Mouse (Mus musculus) liver, adult 2 months (tissue): ENCODE measurements around the gene Lrfn3.

Experiments
- CTCF ChIP-seq: fragments of 200-500 bp; IDR thresholded peaks from 2 replicates; pipeline ENCODE4 v1.5.1; 2011; ENCODE audit warnings: low read depth, low read length, control low read depth
- POLR2A ChIP-seq: fragments of 200-500 bp; IDR thresholded peaks from 2 replicates; pipeline ENCODE4 v1.6.1; 2011; ENCODE audit warnings: low read length, control low read depth; ENCODE audit not compliant: insufficient read depth; ENCODE audit errors: extremely low read depth

DNA sequence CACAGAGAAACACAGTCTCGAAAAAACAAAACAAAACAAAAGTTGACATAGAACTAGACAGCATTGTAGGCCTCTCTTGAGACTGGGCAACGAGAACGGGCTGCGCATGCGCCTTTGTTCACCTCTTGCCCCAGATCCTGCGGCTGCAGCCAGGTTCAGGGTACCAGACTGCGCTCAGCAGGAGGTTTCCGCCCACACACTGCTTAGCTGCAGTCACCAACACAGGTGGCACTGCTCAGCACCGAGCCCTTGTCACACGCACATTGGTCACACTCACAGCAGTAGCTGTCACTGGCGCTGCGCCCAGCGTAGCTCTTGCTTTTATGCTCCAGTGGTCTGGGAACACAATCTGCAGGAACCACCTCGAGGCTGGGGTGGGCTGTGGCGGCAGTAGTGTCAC lies 35.4 kb downstream of the Lrfn3 start:
- TF ChIP-seq POLR2A = no peak
- TF ChIP-seq CTCF = no peak
